Mouse (Mus musculus) bone marrow, adult 2 months (tissue): ENCODE results near the gene Gfi1b. TPM values are rescaled to one million over a fixed set of nuclear protein-coding genes. Genes with fewer than 3 reads are reported as not detected.
A peak's percentile ranks its signal among the peaks of the same experiment; 100 is the strongest.

ENCODE experiments used
- H3K27ac ChIP-seq: fragments of 200-500 bp; 2 replicates; pipeline ENCODE4 v1.5.1; 2012; ENCODE audit warnings: low read depth, mild to moderate bottlenecking, control low read depth, inconsistent platforms, low read length; ENCODE audit not compliant: control insufficient read depth, poor library complexity, insufficient read depth
- H3K4me1 ChIP-seq: fragments of 200-500 bp; 2 replicates; pipeline ENCODE4 v1.6.1; 2011; ENCODE audit warnings: low read length; ENCODE audit not compliant: control insufficient read depth, insufficient read depth
- H3K4me3 ChIP-seq: fragments of 200-500 bp; replicated peaks from 2 replicates; pipeline ENCODE3; 2011; ENCODE audit warnings: mild to moderate bottlenecking, low read depth, low read length, control low read depth; ENCODE audit not compliant: control insufficient read depth
- CTCF ChIP-seq: fragments of 200-500 bp; IDR thresholded peaks from 2 replicates; pipeline ENCODE4 v1.5.1; 2011; ENCODE audit warnings: low read length, control low read depth; ENCODE audit not compliant: control insufficient read depth, insufficient read depth
- POLR2A ChIP-seq: fragments of 200-500 bp; IDR thresholded peaks from 2 replicates; pipeline ENCODE4 v1.6.1; 2011; ENCODE audit warnings: low read depth, mild to moderate bottlenecking, control low read depth, low read length, borderline replicate concordance; ENCODE audit not compliant: control insufficient read depth
- WGBS: fragments of 180-500 bp; shearing (Covaris S2); methylation state at CpG from one replicate; pipeline ENCODE4 v1.1.7; 2018; 5-methylcytosine and 5-hydroxymethylcytosine counted together
- polyA plus RNA-seq: library from polyadenylated mRNA; stranded (reverse); fragments of >200 nt; gene quantifications from 2 replicates; pipeline ENCODE4 v1.2.4, GENCODE M21; 2011; ENCODE audit warnings: low replicate concordance; ENCODE audit not compliant: missing spikeins, insufficient read depth, insufficient read length

The Gfi1b gene
- polyA plus RNA-seq, 1 experiment, result 62.0 TPM

DNA sequence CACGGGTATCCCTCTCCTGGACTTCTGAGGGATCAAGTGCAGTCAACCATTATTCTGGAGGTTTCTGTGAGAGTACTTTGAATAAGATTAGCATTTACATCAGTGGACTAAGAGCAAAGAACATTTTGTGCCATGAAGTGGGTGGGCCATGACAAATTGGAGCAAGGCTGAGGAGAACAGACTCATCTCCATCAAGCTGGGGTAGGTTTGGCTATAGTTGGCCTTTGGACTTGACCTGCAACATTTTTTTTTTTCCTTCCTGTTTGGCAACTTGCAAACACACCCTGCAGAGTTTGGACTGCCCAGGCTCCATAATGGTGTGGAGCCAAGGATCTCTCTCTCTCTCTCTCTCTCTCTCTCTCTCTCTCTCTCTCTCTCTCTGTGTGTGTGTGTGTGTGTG, 10.8 kb upstream of the Gfi1b start:
- Histone ChIP-seq H3K27ac (no peak overlapping the region), H3K4me1 (no peaks in the 10 kb centered on the region), H3K4me3 (no peak overlapping the region)
- 74% methylated on average over 1 of the region's 1 CpGs for WGBS
- TF ChIP-seq POLR2A (no peak), CTCF (no peak)

GRCm38 (mm10) chr2:28629911-28630381, 8.2 kb upstream of the Gfi1b start:
- 61% methylated on average over 4 of the region's 4 CpGs for WGBS
- TF ChIP-seq CTCF, result no peak
- Histone ChIP-seq H3K4me1 (no peaks in the 10 kb centered on the region), H3K4me3 (no peak overlapping the region), H3K27ac (no peak overlapping the region)

DNA sequence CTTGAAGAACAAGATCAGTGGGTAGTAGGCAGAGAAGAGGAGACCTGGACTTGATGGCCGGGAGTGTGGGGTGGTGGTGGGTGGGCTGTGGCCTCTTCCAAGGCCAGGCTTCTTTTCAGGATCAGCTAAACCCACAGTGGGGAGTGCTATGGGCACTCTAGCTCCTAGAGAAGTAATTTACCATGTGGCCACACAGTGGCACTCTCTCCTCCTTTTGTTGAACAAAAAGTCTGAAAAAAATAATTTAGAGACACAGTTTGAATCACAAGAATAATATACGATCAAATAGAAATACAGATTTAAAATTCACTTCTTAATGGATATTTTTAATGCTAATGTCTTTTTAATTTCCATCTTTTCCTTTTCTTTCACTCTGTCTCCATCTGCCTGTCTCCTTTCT, 6.3 kb upstream of the Gfi1b start:
- no peak for TF ChIP-seq CTCF
- TF ChIP-seq POLR2A, result no peak
- whole genome bisulfite sequencing, result 41% methylated on average over 2 of the region's 2 CpGs
- H3K4me3 ChIP-seq, result no peak overlapping the region
- no peaks in the 10 kb centered on the region for H3K4me1 ChIP-seq
- H3K27ac ChIP-seq, result no peak overlapping the region

GRCm38 (mm10) chr2:28626038-28626437, 4.3 kb upstream of the Gfi1b start:
- H3K27ac ChIP-seq, result no peak overlapping the region
- no peaks in the 10 kb centered on the region for H3K4me1 ChIP-seq
- H3K4me3 ChIP-seq, result no peak overlapping the region
- TF ChIP-seq POLR2A (no peak), CTCF (no peak)
- 80% methylated on average over 3 of the region's 3 CpGs for WGBS

DNA sequence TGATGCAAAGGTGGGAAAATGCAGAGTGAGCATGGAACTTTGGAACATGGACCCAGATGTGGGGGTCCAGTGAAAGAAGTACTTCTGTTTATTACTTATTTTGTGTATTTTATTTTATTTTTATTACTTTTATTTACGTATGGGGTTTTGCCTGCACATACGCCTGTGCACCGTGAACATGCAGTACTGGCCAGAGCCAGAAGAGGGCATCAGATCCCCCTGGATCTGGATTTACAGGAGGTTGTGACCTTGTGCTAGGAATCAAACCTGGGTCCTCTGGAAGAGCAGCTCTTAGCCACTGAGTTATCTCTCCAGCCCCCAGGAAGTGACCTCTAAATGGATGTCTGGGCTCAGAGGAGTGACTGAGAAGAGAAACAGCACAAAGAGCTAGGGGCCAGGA, 3.1 kb upstream of the Gfi1b start:
- Histone ChIP-seq H3K27ac (no peak overlapping the region), H3K4me1 (no peaks in the 10 kb centered on the region), H3K4me3 (no peak overlapping the region)
- 85% methylated on average over 3 of the region's 3 CpGs for WGBS
- peak; percentile 35 for TF ChIP-seq CTCF
- TF ChIP-seq POLR2A, result no peak

DNA sequence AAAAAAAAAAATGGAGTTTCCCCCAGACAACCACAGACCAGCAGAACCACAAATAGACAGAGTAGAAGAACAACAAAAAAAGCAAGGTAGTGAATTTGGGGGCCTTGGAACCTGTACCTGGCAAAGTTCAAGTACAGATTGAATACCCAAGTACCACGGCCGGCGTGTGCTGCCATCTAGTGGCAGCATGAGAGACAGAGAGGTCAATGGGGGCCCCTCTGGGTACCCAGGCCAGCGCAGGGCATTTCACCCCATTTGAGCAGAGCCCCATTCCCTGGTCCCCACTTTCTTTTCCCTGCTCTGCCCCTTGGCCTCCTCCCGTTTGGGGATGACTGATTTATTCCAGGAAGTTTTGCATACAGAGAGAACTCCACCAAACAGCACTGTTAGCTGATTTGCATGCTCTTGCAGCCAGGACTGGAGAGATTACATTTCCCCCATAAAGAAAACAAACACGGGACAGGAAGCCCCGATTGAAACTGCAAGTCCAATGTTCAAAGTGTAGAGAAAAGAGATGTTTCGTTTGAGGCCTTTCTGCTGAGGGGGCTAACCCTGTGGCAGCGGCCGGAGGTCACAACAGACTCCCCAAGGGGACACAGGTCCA, 841 bp upstream of the Gfi1b start:
- Histone ChIP-seq H3K27ac (no peak overlapping the region), H3K4me1 (peaks cover 4% of the 10 kb centered on the region; the same call in 1 of the 2 replicates), H3K4me3 (no peak overlapping the region)
- 22% methylated on average over 10 of the region's 10 CpGs for WGBS
- TF ChIP-seq CTCF (peak; percentile 86), POLR2A (no peak)

DNA sequence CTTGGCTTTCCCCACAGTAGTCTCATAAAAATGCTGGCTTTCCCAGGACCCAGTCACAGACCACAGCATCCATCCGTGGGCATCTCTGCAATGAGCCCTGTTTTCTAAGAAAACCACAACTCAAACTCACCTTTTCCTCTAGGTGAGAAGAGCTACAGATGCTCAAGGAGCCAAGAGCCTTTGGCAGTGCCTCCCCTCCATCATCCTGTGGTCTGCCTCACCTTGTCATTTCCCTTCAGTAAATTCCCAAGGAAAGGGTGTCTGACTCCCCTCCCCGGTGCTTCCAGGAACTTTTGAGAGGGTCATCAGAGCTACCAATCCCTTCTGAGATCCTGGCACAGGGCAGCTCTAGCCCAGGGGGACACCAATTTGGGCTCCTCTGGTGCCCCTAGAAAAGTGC, 671 bp downstream of the Gfi1b start:
- peak overlapping the region; percentile 74 for H3K27ac ChIP-seq

GRCm38 (mm10) chr2:28620522-28620921, 1.3 kb downstream of the Gfi1b start:
- H3K27ac ChIP-seq, result peak overlapping the region; percentile 74
- TF ChIP-seq CTCF (no peak), POLR2A (no peak)
- peak overlapping the region; percentile 64 for H3K4me3 ChIP-seq
- WGBS, result 41% methylated on average over 10 of the region's 10 CpGs
- H3K4me1 ChIP-seq, result peaks cover 4% of the 10 kb centered on the region; the same call in 1 of the 2 replicates

More for the DNA sequence above, 671 bp downstream of the Gfi1b start:
- no peak for TF ChIP-seq CTCF
- TF ChIP-seq POLR2A, result no peak
- Histone ChIP-seq H3K4me3 (peak overlapping the region; percentile 64), H3K4me1 (peaks cover 4% of the 10 kb centered on the region; the same call in 1 of the 2 replicates)
- 8% methylated on average over 2 of the region's 2 CpGs for WGBS

- no peak for TF ChIP-seq POLR2A
- TF ChIP-seq CTCF, result no peak
- peak overlapping the region; percentile 57 for H3K4me3 ChIP-seq
- H3K27ac ChIP-seq, result peak overlapping the region; percentile 43; the same call in 1 of the 2 replicates
- 53% methylated on average over 6 of the region's 6 CpGs for WGBS
- H3K4me1 ChIP-seq, result peaks cover 4% of the 10 kb centered on the region; the same call in 1 of the 2 replicates
Measured at GRCm38 (mm10) chr2:28619369-28619768, 2.4 kb downstream of the Gfi1b start.
